Mouse (Mus musculus): ENCODE results near the gene AI467606. TPM values are rescaled to one million over a fixed set of nuclear protein-coding genes. Genes with fewer than 3 reads are reported as not detected.

The AI467606 gene
- polyA plus RNA-seq (2012; rRNA removed), result 2.6 and 2.8 TPM in 2 replicates

DNA sequence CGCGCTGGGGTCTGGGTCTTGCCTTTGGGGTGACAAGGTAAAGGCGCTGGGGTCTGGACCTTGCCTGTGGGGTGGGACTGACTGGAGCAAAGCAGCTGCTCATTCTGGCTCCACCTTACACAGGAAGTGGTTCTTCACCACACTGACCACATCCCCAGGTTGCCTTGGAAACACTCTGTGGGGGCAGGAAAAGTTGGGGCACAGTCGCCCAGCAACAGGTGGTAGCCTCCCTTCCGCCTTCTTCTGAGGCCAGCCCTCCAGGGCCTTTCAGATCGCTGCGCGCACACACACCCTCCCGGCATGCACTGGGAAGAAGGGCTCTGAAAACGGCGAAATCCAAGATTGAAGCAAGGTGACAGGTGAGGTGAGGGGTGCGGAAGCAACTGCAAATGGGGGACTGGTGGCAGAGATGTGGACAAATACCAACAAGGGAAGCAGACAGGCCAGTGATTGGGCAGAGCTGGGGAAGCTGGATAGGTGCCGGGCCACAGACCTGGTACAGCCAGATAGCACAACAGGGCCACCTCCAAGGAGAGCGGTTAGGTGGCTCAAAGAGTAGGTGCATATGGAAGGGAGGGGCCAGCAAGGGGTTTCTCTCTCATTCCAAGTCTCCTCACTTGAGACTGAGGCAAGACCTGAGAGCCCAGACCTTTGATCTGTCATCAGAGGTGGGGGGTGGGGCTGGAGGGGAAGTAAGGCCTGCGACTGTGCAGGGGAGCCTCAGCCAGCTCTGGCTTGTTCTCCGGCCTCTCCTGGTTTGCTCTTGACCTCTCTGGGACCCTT lies at the start of gene AI467606:
TSS of gene AI467606 (plus strand) at position 246 of the 783 bp plus-strand sequence.
- Histone ChIP-seq H3K27ac (ENCODE audit: insufficient read depth, low read length) (peak within 1 kb of the TSS; percentile 64), H3K4me3 (ENCODE audit: insufficient read depth, low read length) (peak within 1 kb of the TSS; percentile 35), H3K4me1 (ENCODE audit: control insufficient read depth, insufficient read depth, low read length) (no peaks in the 10 kb centered on the region)
- no peak for TF ChIP-seq POLR2A (IDR thresholded peaks at IDR 0.05; ENCODE audit: extremely low read depth, insufficient read depth, low read length)
- TF ChIP-seq CTCF (IDR thresholded peaks at IDR 0.05; ENCODE audit: extremely low read depth, insufficient read depth, low read length), result no peak

DNA sequence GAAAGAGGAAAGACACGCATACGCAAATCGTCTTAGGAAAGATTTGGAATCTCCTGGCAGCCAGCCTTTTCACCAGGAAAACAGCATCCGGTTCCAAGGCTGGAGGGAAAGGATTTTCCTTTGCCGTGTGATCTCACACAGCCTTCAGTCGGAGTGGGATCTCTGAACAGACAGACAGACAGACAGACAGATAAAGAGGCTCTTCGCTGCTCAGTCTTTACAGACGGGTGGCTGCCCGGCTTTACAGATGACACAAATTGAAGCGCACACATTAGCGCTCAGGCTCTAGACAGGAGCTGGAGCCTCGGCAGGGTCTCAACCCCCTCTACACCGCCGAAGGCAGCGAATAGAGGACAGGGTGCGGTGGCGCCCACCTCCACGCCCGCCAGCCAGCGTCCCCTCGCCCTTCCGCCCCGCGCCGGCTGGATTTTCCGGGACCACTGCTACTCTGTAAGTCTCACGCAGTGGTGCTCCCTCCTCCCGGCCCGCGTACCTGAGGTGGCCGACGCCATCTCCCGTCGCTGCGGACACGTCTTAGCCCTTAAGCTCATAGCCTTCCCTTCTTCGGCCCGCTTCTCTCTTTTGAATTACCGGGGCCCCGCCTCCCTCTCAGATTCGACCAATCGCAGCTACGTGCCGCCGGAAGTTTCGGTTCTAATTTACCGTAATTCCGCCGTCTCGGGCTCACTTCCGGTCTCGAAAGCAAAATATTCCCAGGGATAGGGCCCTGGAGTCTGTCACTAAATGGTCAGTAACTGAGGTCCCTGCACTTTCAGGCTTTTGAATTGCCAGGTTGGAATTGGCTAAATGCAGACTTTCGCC lies 49.1 kb upstream of the AI467606 start, which contains the start of gene Kif22:
TSS of gene Kif22 (minus strand) at position 621 of the 822 bp plus-strand sequence.
- no peak within 1 kb of the TSS for H3K27ac ChIP-seq (ENCODE audit: insufficient read depth, low read length)

DNA sequence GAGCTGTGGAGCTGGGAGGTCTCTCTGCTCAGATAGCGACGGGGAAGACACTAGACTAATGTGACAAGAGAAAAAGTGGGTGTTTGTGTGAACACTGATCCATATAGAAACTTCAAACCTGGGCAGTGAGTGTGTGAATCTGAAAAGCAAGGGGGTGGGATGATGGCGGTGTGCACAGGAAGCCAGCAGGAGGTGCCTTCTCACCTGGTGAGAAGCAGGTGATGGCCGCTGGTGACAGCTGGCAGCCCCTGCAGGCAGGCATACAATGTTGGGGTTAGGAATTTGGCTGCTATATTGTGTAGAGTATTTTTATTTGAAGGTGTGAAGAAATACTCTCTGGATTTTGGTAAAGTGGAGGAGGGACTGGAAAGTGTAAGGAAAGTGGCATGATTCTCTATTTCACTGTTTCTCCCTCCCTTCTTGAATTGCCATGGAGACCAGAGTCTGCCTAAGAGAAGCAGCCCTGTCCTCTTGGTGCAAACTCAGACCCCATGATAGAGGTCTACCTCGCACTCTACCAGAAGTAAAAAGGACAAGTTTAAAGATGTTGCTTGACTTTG lies 36.1 kb upstream of the AI467606 start:
- no peak overlapping the region for H3K4me3 ChIP-seq (ENCODE audit: insufficient read depth, low read length)
- TF ChIP-seq POLR2A (IDR thresholded peaks at IDR 0.05; ENCODE audit: extremely low read depth, insufficient read depth, low read length) (no peak), CTCF (IDR thresholded peaks at IDR 0.05; ENCODE audit: extremely low read depth, insufficient read depth, low read length) (no peak)
- no peaks in the 10 kb centered on the region for H3K4me1 ChIP-seq (ENCODE audit: control insufficient read depth, insufficient read depth, low read length)
- H3K27ac ChIP-seq (ENCODE audit: insufficient read depth, low read length), result no peak overlapping the region

More for the DNA sequence above, 49.1 kb upstream of the AI467606 start, which contains the start of gene Kif22:
- TF ChIP-seq CTCF (IDR thresholded peaks at IDR 0.05; ENCODE audit: extremely low read depth, insufficient read depth, low read length) (no peak), POLR2A (IDR thresholded peaks at IDR 0.05; ENCODE audit: extremely low read depth, insufficient read depth, low read length) (peak; percentile 61)
- Histone ChIP-seq H3K4me1 (ENCODE audit: control insufficient read depth, insufficient read depth, low read length) (no peaks in the 10 kb centered on the region), H3K4me3 (ENCODE audit: insufficient read depth, low read length) (peak within 1 kb of the TSS; percentile 45)

DNA sequence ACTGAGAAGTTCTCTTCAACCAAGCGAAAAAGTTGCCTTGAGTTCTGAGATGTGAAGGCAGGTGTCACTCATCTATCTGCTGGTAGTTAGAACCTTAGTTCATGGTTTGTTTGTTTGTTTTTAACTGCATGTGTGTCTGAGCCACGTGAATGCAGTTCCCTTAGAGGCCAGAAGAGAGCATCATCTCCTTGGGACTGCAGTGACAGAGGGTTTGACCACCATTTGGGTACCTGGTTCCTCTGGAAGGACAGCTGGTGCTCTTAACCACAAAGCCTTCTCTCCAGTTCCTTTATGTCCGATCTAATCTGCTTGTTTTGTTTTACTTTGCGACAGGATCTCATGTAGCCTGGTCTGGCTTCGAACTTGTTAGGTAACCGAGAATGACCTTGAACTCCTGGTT lies 25.6 kb upstream of the AI467606 start:
- Histone ChIP-seq H3K4me3 (ENCODE audit: insufficient read depth, low read length) (no peak overlapping the region), H3K4me1 (ENCODE audit: control insufficient read depth, insufficient read depth, low read length) (no peaks in the 10 kb centered on the region), H3K27ac (ENCODE audit: insufficient read depth, low read length) (no peak overlapping the region)
- no peak for TF ChIP-seq POLR2A (IDR thresholded peaks at IDR 0.05; ENCODE audit: extremely low read depth, insufficient read depth, low read length)
- TF ChIP-seq CTCF (IDR thresholded peaks at IDR 0.05; ENCODE audit: extremely low read depth, insufficient read depth, low read length), result no peak

DNA sequence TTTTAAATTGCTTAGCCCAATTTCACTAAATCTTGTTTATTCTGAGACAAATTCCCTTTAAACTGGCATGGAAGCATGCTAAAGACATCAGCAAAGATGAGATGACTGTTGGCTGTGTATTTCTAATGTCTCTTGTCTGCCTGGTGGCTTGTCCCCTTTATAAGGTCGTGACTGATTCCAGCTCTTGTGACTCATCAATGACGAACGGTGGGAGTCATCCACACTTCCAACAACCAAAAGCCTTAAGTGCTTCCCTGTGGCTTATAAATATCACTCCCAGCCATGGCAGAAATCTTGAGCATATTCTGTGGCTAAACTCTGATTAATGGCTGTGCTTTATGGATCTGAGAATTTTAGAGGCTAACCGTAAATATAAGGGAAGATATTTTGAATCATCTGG lies 24.8 kb upstream of the AI467606 start:
- TF ChIP-seq CTCF (IDR thresholded peaks at IDR 0.05; ENCODE audit: extremely low read depth, insufficient read depth, low read length), result no peak
- TF ChIP-seq POLR2A (IDR thresholded peaks at IDR 0.05; ENCODE audit: extremely low read depth, insufficient read depth, low read length), result no peak
- no peaks in the 10 kb centered on the region for H3K4me1 ChIP-seq (ENCODE audit: control insufficient read depth, insufficient read depth, low read length)
- H3K27ac ChIP-seq (ENCODE audit: insufficient read depth, low read length), result no peak overlapping the region
- H3K4me3 ChIP-seq (ENCODE audit: insufficient read depth, low read length), result no peak overlapping the region

DNA sequence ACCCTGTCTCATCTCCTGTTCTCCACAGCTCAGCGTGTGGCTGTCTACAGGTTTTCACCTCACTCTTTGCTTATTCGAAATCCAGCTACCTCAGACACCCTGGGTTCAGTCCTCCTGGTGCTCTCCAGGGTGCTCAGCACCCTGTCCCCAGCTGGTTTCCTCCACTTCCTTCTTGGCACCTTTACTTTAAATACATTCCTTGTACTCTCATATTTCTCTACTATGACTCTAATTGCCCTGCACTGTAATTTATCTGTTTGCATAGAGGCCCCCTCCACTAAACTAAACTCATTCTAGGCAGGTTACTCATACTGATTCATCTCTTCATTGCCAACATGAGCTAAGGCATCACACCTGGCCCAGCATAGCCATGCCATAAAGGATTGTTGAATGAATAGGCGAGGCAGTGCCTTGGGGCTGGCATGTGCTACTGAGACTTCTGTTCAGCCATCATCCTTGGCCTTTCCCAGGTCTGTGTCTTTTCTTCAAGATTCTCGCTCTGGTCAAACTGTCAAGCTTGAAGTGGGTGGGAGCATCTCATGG lies 20.2 kb upstream of the AI467606 start:
- no peak overlapping the region for H3K27ac ChIP-seq (ENCODE audit: insufficient read depth, low read length)
- H3K4me3 ChIP-seq (ENCODE audit: insufficient read depth, low read length), result no peak overlapping the region
- TF ChIP-seq POLR2A (IDR thresholded peaks at IDR 0.05; ENCODE audit: extremely low read depth, insufficient read depth, low read length), result no peak
- no peak for TF ChIP-seq CTCF (IDR thresholded peaks at IDR 0.05; ENCODE audit: extremely low read depth, insufficient read depth, low read length)
- H3K4me1 ChIP-seq (ENCODE audit: control insufficient read depth, insufficient read depth, low read length), result no peaks in the 10 kb centered on the region

DNA sequence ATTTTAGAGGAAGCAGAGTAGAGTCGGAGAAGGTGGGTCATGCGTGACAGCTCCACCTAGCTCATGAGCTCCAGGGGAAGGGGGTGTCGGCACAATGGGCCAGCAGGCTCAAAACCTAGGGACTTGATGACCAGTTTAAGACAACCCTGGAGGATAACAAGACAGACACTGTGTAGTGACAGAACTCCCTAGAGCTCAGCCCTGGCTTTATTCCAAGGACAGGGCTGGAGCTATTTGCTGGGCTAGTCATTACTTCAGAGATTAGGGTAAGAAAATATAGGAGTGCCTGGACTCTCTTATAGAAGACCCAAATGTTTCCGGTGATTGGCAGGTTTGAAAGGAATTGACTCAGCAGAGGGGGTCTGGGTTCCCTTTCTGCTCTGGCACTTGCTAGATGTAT lies 17.9 kb upstream of the AI467606 start:
- no peak for TF ChIP-seq POLR2A (IDR thresholded peaks at IDR 0.05; ENCODE audit: extremely low read depth, insufficient read depth, low read length)
- no peak for TF ChIP-seq CTCF (IDR thresholded peaks at IDR 0.05; ENCODE audit: extremely low read depth, insufficient read depth, low read length)
- no peak overlapping the region for H3K27ac ChIP-seq (ENCODE audit: insufficient read depth, low read length)
- no peak overlapping the region for H3K4me3 ChIP-seq (ENCODE audit: insufficient read depth, low read length)
- H3K4me1 ChIP-seq (ENCODE audit: control insufficient read depth, insufficient read depth, low read length), result no peaks in the 10 kb centered on the region

DNA sequence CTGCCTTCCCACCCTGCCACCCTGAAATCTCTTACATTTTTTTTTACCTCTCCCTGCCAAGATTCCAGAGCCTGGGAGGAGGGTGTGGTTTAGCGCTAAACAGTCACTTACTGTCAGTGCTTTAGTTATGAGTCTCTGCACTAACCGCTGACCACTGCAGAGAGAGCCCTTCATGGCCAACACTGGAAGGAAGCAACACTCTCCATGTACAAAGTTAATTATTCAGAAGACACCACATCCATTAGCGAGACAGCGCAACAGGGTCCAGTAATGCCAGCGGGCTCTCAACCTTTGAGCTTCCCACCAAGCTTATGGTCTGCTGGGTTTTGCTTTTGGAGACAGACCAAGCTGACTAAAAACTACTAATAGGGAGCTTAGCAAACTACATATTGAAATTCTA lies 15.0 kb upstream of the AI467606 start:
- no peak for TF ChIP-seq POLR2A (IDR thresholded peaks at IDR 0.05; ENCODE audit: extremely low read depth, insufficient read depth, low read length)
- TF ChIP-seq CTCF (IDR thresholded peaks at IDR 0.05; ENCODE audit: extremely low read depth, insufficient read depth, low read length), result no peak
- no peak overlapping the region for H3K4me3 ChIP-seq (ENCODE audit: insufficient read depth, low read length)
- no peak overlapping the region for H3K27ac ChIP-seq (ENCODE audit: insufficient read depth, low read length)

DNA sequence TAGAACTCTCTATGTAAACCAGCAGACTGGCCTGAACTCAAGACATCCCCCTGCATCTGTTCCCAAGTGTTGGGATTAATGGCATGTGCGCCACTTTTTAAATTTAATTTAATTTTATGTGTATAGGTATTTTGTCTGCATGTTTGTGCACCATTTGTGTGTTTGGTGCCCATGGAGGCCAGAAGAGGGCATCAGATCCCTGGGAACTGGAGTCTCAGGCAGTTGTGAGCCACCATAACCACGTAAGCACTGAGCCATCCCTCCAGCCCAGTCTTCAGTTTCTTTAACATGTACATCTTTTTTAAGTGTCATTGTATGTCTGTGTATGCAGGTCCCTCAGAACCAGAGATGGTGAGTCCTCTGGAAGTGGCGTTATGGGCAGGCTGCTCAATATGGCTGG lies 13.5 kb upstream of the AI467606 start:
- Histone ChIP-seq H3K4me3 (ENCODE audit: insufficient read depth, low read length) (no peak overlapping the region), H3K27ac (ENCODE audit: insufficient read depth, low read length) (no peak overlapping the region), H3K4me1 (ENCODE audit: control insufficient read depth, insufficient read depth, low read length) (no peaks in the 10 kb centered on the region)
- TF ChIP-seq POLR2A (IDR thresholded peaks at IDR 0.05; ENCODE audit: extremely low read depth, insufficient read depth, low read length) (no peak), CTCF (IDR thresholded peaks at IDR 0.05; ENCODE audit: extremely low read depth, insufficient read depth, low read length) (no peak)

More for the DNA sequence above, 15.0 kb upstream of the AI467606 start:
- H3K4me1 ChIP-seq (ENCODE audit: control insufficient read depth, insufficient read depth, low read length), result no peaks in the 10 kb centered on the region

All from cortical plate, adult 2 months (tissue).